7 mouse cellular contexts compared by ENCODE assay signal in the genomic region with DNA sequence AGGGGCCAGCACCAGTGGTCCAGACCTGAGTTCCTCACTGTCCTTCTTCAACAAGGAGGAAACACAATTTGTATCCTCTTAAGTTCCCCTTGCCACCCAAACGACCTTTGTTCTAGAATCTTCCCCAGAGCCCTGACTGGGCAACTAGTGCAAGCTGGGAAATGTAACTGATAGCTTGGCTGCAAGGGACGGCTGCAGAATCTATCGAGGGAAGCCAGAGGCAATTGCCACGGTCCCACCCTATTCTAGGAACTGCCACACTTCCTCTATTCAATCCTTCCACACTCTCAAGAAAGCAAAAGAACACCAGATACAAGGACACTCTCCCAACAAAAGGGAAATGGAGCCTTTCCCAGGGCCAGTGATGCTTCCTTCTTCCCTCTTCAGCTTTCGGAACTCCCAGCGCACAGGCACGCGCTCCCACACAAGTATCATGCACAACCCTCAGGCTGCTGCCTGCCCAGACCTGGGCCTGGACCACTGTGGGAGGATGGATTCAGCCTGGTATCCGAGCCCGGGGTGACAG.
DNase-seq lines count a peak whose midpoint lies in the region; ATAC-seq and TF ChIP-seq lines count a peak whose summit lies in the region.

No protein-coding gene starts in this region.

- peaks cover 21 to 45% of the 10 kb centered on the region in 2 experiments for H3K4me1 ChIP-seq in ES-E14 (ENCODE audit: control insufficient read depth in 2 of 2, insufficient read depth in 2 of 2, low read length in 2 of 2, poor library complexity in 1 of 2)
- peaks cover 2% of the 10 kb centered on the region for H3K4me1 ChIP-seq in bone marrow, adult 2 months (ENCODE audit: control insufficient read depth, insufficient read depth, low read length)
- H3K4me1 ChIP-seq in intestine, embryonic 14.5 days (replicated peaks; ENCODE audit: control insufficient read depth, insufficient read depth, low read length), result peaks cover 14% of the 10 kb centered on the region
- peaks cover 24% of the 10 kb centered on the region for H3K4me1 ChIP-seq in liver, embryonic 15.5 days (replicated peaks)
- H3K4me1 ChIP-seq in olfactory bulb, adult 2 months (ENCODE audit: control insufficient read depth, insufficient read depth, low read length), result peaks cover 41% of the 10 kb centered on the region

- H3K9me3 ChIP-seq in ES-E14 (ENCODE audit: control insufficient read depth, insufficient read depth, low read depth, low read length), result no peaks in the 10 kb centered on the region
- no peaks in the 10 kb centered on the region for H3K9me3 ChIP-seq in intestine, embryonic 14.5 days (ENCODE audit: control insufficient read depth, low read length)
- no peaks in the 10 kb centered on the region for H3K9me3 ChIP-seq in liver, embryonic 15.5 days (replicated peaks)

- peak overlapping the region; percentile 39 for H3K4me2 ChIP-seq in intestine, embryonic 14.5 days (ENCODE audit: low read length)
- peak overlapping the region; percentile 41 for H3K4me2 ChIP-seq in liver, embryonic 15.5 days

- in situ Hi-C loops in ES-E14 (cut with MboI; ENCODE audit: low sequenced_read_pairs in 2 of 2, unreplicated experiment in 2 of 2), result no loop called here

- H3K36me3 ChIP-seq in ES-E14 (ENCODE audit: control insufficient read depth, insufficient read depth, low read length, poor library complexity, severe bottlenecking), result peaks cover 24% of the 10 kb centered on the region; the same call in 1 of the 2 replicates
- no peaks in the 10 kb centered on the region for H3K36me3 ChIP-seq in intestine, embryonic 14.5 days (ENCODE audit: control insufficient read depth, insufficient read depth, low read length)
- no peaks in the 10 kb centered on the region for H3K36me3 ChIP-seq in liver, embryonic 15.5 days (replicated peaks)

- DNase-seq in ES-E14 (ENCODE audit: low read depth, low spot score), result no peak
- DNase-seq in intestine, embryonic 14.5 days (ENCODE audit: low spot score), result no peak
- no peak for DNase-seq in yolk sac, embryonic 10.5 days (ENCODE audit: low spot score)

- 32% methylated on average over 10 of the region's 10 CpGs for WGBS in bone marrow, adult 2 months
- 68% methylated on average over 10 of the region's 10 CpGs for WGBS in intestine, embryonic 14.5 days
- WGBS in liver, embryonic 15.5 days (ENCODE audit: insufficient replicate concordance), result 33% methylated on average over 10 of the region's 10 CpGs
- WGBS in olfactory bulb, adult 2 months, result 30% methylated on average over 10 of the region's 10 CpGs

- H3K27ac ChIP-seq in ES-E14 (ENCODE audit: insufficient read depth, low read depth, low read length, poor library complexity, severe bottlenecking), result 0 out of 2 replicates have a peak overlapping the region, but pooled peaks have one; percentile 66
- peak overlapping the region; percentile 92 for H3K27ac ChIP-seq in bone marrow, adult 2 months (ENCODE audit: control insufficient read depth, insufficient read depth, low read depth, low read length, poor library complexity)
- peak overlapping the region; percentile 73 for H3K27ac ChIP-seq in intestine, embryonic 14.5 days (ENCODE audit: low read depth)
- H3K27ac ChIP-seq in liver, embryonic 15.5 days (replicated peaks), result peak overlapping the region; percentile 53
- H3K27ac ChIP-seq in olfactory bulb, adult 2 months (ENCODE audit: insufficient read depth, low read depth, low read length), result peak overlapping the region; percentile 98

- no peak for TF ChIP-seq POLR2A in bone marrow, adult 2 months (IDR thresholded peaks at IDR 0.05; ENCODE audit: borderline replicate concordance, control insufficient read depth, low read depth, low read length)
- TF ChIP-seq POLR2A in olfactory bulb, adult 2 months (IDR thresholded peaks at IDR 0.05; ENCODE audit: insufficient read depth, low read depth, low read length), result no peak

- no peak overlapping the region for H3K9ac ChIP-seq in ES-E14 (ENCODE audit: insufficient read depth, low read depth, low read length, poor library complexity, severe bottlenecking)
- H3K9ac ChIP-seq in intestine, embryonic 14.5 days (ENCODE audit: low read length), result no peak overlapping the region
- H3K9ac ChIP-seq in liver, embryonic 15.5 days, result no peak overlapping the region

- ATAC-seq in granulocyte monocyte progenitor cell, adult 5-6 weeks (replicated peaks; ENCODE audit: poor library complexity, severe bottlenecking), result peak; percentile 78
- ATAC-seq in intestine, embryonic 14.5 days (replicated peaks; ENCODE audit: low FRiP score, low TSS enrichment, low read depth), result no peak
- peak; percentile 38; the same call in 1 of the 2 replicates for ATAC-seq in liver, embryonic 15.5 days (ENCODE audit: insufficient read depth)

- H3K27me3 ChIP-seq in intestine, embryonic 14.5 days (replicated peaks; ENCODE audit: control insufficient read depth, insufficient read depth, low read length), result no peaks in the 10 kb centered on the region
- no peaks in the 10 kb centered on the region for H3K27me3 ChIP-seq in liver, embryonic 15.5 days

- H3K4me3 ChIP-seq in ES-E14 (ENCODE audit: insufficient read depth in 1 of 2, low read depth in 1 of 2, low read length in 2 of 2, poor library complexity in 1 of 2, severe bottlenecking in 1 of 2), result no peak overlapping the region
- H3K4me3 ChIP-seq in bone marrow, adult 2 months (replicated peaks; ENCODE audit: control insufficient read depth, low read depth, low read length), result no peak overlapping the region
- H3K4me3 ChIP-seq in intestine, embryonic 14.5 days (ENCODE audit: low read depth, low read length), result no peak overlapping the region
- no peak overlapping the region for H3K4me3 ChIP-seq in liver, embryonic 15.5 days (replicated peaks)
- H3K4me3 ChIP-seq in olfactory bulb, adult 2 months (ENCODE audit: insufficient read depth, low read depth, low read length), result no peak overlapping the region

- TF ChIP-seq CTCF in bone marrow, adult 2 months (IDR thresholded peaks at IDR 0.05; ENCODE audit: control insufficient read depth, insufficient read depth, low read length), result no peak
- no peak for TF ChIP-seq CTCF in olfactory bulb, adult 2 months (IDR thresholded peaks at IDR 0.05; ENCODE audit: insufficient read depth, low read depth, low read length)

TF ChIP-seq in ES-E14, 5 proteins besides CTCF, POLR2A, EP300 and RAD21:
- TF ChIP-seq ZNF384 (IDR thresholded peaks at IDR 0.05; ENCODE audit: low read depth, low read length) (no peak), HCFC1 (IDR thresholded peaks at IDR 0.05; ENCODE audit: borderline replicate concordance, insufficient read depth, low read length) (no peak), ZC3H11A (IDR thresholded peaks at IDR 0.05; ENCODE audit: borderline replicate concordance, low read depth, low read length) (no peak), MAFK (IDR thresholded peaks at IDR 0.05; ENCODE audit: insufficient read depth, low read depth, low read length) (no peak), CHD2 (IDR thresholded peaks at IDR 0.05; ENCODE audit: low read depth, low read length) (no peak)
